Mouse (Mus musculus) thymus, postnatal 14 days (tissue): Measurements from ENCODE around the gene Smyd2.

Experiments used
- DNase-seq: peaks from one replicate; pipeline ENCODE4 v3.0.0; 2021

Smyd2 gene

GRCm38 (mm10) chr1:189921818-189922592 lies at the start of gene Smyd2:
Gene Smyd2 (minus strand): TSS chr1:189922363.
- DNase-seq, result peak; percentile 60

- no peak for DNase-seq
Measured at GRCm38 (mm10) chr1:189970381-189970780, 48.2 kb upstream of the Smyd2 start.

- DNase-seq, result no peak
Measured at GRCm38 (mm10) chr1:189968027-189968426, 45.9 kb upstream of the Smyd2 start.

GRCm38 (mm10) chr1:189960481-189960880 lies 38.3 kb upstream of the Smyd2 start:
- DNase-seq, result no peak

- no peak for DNase-seq
Measured at GRCm38 (mm10) chr1:189959802-189960201, 37.6 kb upstream of the Smyd2 start.

- no peak for DNase-seq
Measured at GRCm38 (mm10) chr1:189951861-189952260, 29.7 kb upstream of the Smyd2 start.

GRCm38 (mm10) chr1:189947411-189947810 lies 25.2 kb upstream of the Smyd2 start:
- DNase-seq, result no peak

- DNase-seq, result no peak
Measured at GRCm38 (mm10) chr1:189946126-189946525, 24.0 kb upstream of the Smyd2 start.

- no peak for DNase-seq
Measured at GRCm38 (mm10) chr1:189941786-189942185, 19.6 kb upstream of the Smyd2 start.

- DNase-seq, result no peak
Measured at GRCm38 (mm10) chr1:189936436-189937105, 14.4 kb upstream of the Smyd2 start.

- peak; percentile 58 for DNase-seq
Measured at GRCm38 (mm10) chr1:189933480-189934202, 11.5 kb upstream of the Smyd2 start.

GRCm38 (mm10) chr1:189932976-189933375 lies 10.8 kb upstream of the Smyd2 start:
- DNase-seq, result no peak

- no peak for DNase-seq
Measured at GRCm38 (mm10) chr1:189932190-189932589, 10.0 kb upstream of the Smyd2 start.

GRCm38 (mm10) chr1:189929896-189930295 lies 7.7 kb upstream of the Smyd2 start:
- peak; percentile 34 for DNase-seq

- peak; percentile 71 for DNase-seq
Measured at GRCm38 (mm10) chr1:189927644-189928043, 5.5 kb upstream of the Smyd2 start.

GRCm38 (mm10) chr1:189926279-189926678 lies 4.1 kb upstream of the Smyd2 start:
- no peak for DNase-seq

GRCm38 (mm10) chr1:189923871-189924568 lies 1.9 kb upstream of the Smyd2 start:
- DNase-seq, result no peak

- DNase-seq, result no peak
Measured at GRCm38 (mm10) chr1:189923157-189923556, 994 bp upstream of the Smyd2 start.

- no peak for DNase-seq
Measured at GRCm38 (mm10) chr1:189922721-189923120, 558 bp upstream of the Smyd2 start.

GRCm38 (mm10) chr1:189921568-189921817 lies 670 bp downstream of the Smyd2 start:
- DNase-seq, result no peak

GRCm38 (mm10) chr1:189920701-189921567 lies 1.2 kb downstream of the Smyd2 start:
- no peak for DNase-seq

GRCm38 (mm10) chr1:189919756-189920155 lies 2.4 kb downstream of the Smyd2 start:
- DNase-seq, result no peak
